Mouse (Mus musculus) Muller cell, postnatal 12 days (primary cell): ENCODE data around the gene Dixdc1.

Experiments used
- DNase-seq: peaks from one replicate; pipeline ENCODE4 v3.0.0-alpha.2; 2015; ENCODE audit errors: inconsistent ontology term

Dixdc1 gene

GRCm38 (mm10) chr9:50745806-50746205, 6.5 kb upstream of the Dixdc1 start:
- no peak for DNase-seq

- no peak for DNase-seq
Measured at GRCm38 (mm10) chr9:50742744-50743143, 3.4 kb upstream of the Dixdc1 start.

DNA sequence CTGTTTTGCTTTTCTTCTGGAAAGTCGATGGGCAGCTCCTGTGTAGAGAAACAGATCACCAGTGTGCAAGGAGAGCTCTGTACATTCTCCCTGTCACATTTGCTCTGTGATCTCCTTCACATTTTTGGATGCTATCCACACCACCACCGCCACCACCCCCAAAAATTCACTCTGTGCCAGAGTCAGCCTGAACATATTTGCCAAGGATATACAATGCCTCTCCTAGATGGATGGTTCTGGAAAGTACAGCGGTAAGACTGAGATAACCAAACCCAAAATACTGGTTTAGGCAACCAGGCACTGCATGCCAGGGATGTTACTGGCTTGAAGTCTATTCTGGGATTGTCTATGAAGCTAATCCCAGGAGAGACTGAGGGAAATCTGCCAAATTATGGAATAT, 2.9 kb upstream of the Dixdc1 start:
- no peak for DNase-seq

GRCm38 (mm10) chr9:50740867-50741784, 1.8 kb upstream of the Dixdc1 start:
- no peak for DNase-seq

GRCm38 (mm10) chr9:50734989-50735388, 4.3 kb downstream of the Dixdc1 start:
- peak; percentile 46 for DNase-seq

DNA sequence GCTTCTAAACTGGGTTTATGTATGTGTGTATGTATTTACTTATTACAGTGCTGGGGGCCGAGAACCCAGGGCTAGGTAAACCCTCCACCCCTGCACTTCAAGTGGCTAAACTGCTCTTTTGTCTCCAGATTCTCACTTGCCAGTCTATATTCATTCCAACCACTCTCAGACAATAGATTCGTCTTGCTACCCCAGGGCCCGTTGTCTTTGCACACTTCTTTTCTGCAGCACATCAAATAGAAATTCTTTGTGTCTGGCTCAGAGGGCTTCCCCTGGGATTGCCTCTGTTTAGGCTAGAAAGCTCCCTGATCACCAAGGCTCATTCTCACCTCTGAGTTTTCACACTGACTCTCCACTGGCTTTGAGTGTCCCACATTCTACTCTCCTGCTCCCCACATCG, 6.8 kb downstream of the Dixdc1 start:
- no peak for DNase-seq

DNA sequence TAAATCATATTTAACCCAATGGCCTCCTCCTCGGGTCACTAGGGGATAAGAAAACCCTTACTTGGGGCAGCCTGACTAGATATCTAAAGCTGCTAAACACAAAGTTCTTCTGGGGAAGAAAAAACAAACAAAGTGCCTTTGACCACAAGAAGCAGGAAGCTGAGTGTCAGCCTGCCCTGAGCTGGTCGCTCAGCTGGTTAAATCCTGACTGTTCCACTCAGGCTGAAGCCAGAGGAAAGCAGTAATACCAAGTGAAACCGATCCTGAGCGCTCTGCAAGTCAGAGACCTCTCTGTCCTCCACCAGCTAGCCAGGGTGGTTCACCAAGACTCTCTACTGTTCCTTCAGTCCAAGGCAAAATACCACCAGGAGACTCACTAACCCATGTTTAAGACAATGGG, 9.7 kb downstream of the Dixdc1 start:
- DNase-seq = no peak

DNA sequence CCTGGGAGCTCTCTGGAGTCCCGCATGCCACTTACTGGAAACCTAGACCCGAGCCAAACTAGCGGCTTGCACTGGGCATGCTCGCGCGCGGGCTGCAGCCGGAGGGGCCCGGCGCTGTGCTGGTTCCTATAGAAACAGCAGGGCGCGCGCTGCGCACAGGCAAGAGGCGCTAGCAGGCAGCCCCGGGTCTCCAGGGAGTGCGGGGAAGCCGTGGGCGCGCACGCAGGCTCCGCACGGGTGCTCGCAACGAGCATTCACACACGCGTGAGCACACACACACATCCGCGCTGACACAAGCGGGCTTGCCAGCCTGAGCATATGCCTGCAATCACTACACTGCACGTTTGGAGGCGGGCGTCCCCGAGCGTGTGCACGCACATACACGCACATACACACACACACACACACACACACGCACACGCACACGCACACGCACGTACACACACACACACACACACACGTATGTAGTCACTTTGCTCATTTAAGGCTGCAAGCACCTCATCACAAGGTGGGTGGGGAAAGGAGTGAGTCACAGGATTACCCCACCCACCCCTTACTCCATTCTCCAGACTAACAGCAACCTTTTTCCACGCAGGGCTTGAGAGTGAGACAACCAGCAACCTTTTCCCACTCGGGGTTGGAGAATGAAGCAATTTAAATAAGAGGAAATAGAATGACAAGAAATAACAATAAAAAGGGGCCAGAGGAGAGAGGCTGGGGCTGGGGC, 11.2 kb downstream of the Dixdc1 start:
- peak; percentile 75 for DNase-seq

GRCm38 (mm10) chr9:50727171-50727924, 12.0 kb downstream of the Dixdc1 start:
- no peak for DNase-seq

- DNase-seq = peak; percentile 44
Measured at GRCm38 (mm10) chr9:50725921-50726590, 13.3 kb downstream of the Dixdc1 start.

DNA sequence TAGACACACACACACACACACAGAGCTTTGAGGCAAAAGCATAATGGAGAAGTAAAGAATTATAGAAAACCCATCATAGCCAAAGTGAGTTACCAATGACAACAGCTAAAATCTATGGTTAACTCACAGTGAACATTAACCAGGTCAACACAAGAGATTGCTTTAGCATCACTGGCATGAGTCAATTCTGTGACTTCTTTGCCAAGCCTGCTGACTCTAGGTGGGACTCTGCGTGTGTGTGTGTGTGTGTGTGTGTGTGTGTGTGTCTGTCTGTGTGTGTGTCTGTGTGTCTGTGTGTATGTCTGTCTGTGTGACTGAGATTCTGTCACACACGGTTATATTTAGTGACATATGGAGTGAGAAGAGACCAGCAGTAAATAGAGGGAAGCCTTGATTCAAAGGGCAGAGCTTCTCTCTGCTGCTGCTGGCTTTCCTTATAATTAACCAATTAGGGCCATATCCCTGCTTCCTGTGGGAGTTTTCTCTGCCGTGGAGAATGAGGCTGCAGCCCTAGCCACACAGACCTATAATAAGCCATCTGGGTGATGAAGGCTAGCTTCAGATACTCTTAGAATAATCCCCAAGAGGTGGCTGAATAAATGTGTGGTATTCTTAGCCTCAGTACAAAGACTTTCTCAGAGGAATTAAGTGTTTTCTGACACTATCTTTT, 14.5 kb downstream of the Dixdc1 start:
- DNase-seq = no peak

GRCm38 (mm10) chr9:50724147-50724546, 15.2 kb downstream of the Dixdc1 start:
- no peak for DNase-seq

DNA sequence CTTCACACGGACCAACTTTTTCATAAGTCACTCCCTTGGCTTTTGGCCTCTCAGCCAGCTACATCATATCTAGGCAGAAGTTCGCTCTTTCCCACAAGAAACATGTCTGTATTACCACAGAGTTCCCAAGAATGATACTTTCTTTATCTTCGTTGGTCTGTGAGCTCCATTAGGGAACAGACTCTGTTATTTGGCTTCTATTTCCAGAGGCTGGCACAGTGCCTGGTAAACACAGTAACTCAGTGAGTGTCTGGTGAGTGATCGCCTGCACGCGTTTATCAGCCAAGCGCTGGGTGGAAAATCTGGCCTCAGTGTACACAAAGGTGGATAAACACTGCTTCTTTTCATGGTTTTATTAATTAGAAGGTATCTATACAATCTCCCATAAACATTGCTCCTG, 15.9 kb downstream of the Dixdc1 start:
- DNase-seq = peak; percentile 81

DNA sequence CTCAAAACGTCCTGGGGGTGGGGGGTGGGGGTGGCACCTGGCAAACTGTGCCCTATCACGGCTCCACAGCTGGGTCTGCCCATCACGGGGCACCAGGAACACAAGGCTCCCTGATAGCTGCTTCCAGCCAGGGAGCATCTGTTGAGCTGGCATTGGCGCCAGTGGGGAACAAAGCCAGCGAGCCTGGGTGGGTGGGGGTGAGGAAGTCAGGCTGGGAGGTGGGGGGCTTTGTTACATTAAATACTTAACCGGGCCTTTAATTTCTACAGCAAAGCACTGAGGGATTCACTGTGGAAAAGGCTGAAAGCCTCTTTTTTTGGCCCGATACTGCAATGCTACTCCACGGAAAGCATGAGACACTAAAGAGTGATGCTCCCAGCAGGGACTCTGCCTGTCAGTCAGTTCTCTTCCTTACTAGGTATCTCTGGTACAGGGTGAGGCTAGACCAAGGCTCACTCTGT, 16.8 kb downstream of the Dixdc1 start:
- no peak for DNase-seq

GRCm38 (mm10) chr9:50721061-50721460, 18.3 kb downstream of the Dixdc1 start:
- DNase-seq = no peak

- no peak for DNase-seq
Measured at GRCm38 (mm10) chr9:50718878-50719277, 20.4 kb downstream of the Dixdc1 start.

DNA sequence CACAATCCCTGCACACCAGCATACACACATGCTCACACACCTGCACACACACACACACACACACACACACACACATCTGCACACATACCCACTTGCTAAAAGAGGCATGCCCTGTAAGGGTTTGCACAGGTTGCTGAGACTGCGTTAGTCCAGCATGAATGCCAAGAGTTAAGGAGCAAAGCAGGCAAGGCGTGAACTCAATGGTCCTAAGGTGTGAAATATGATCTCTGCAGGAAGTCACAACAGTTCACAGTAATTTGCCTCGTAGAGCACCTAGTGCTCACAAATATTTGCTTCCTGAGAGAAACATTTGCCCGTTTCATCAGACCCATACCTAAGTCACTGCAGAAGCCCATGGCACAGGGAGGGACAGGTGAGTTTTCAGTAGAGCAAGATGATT, 25.1 kb downstream of the Dixdc1 start:
- no peak for DNase-seq

DNA sequence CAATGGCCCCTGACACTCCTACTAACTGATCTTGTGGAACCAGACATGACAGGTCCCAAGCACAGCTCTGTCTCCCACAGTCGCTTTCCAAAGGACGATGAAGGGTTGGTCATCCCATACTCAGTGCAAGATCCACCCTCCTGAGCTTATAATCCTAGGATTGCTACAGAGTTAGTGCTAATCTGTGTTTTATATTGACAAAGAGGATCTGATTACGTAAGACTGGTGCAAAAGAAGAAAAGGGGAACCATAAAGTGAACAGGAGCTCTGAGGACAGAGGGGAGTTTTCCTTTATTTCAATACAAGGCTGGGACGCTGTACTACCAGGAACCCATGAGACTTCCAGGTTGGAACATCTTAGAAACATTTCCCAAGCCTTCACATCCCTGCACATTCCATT, 28.0 kb downstream of the Dixdc1 start:
- no peak for DNase-seq

DNA sequence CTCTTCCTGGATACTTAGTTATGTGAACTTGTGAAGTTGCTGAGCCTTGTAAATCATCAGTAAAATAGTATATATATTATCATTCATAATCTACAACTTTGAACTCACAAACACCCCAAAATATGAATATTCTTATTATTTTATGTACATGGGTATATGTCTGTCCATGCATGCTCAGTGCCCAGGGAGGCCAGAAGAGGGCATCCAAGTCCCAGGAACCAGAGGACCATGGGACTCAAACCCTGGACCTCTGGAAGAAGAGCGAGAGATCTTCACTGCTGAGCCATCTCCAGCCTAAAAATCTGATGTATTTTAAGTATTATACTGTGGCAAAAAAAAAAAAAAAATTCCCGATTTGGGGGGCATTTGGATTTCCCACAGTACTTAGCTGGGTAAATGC, 30.2 kb downstream of the Dixdc1 start:
- peak; percentile 52 for DNase-seq

DNA sequence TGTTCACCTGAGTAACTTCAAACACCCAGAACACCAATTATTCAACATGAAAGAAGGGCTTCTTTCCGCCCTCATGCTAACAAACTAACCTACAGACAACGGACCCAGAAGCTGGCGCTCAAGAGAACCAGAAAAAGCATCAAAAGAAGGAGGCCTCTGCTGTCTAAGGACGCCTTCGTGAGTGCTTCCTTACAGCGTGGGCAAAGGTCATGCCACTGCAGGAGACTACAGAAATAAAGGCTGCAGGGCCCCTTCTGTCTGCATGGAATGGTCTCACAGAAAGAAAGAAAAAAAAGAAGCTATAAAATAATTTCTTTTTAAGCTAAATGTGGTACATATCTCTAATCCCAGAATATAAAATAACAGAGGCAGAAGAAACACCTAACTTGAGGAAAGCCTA, 34.4 kb downstream of the Dixdc1 start:
- DNase-seq = no peak
